In genomic region chr2:101652921-101653597, GRCm38 (mm10) we compare ENCODE assay signal across 7 mouse cellular contexts. TPM values are rescaled to one million over a fixed set of nuclear protein-coding genes. Genes with fewer than 3 reads are reported as not detected.
DNase-seq lines count a peak whose midpoint lies in the region; ATAC-seq and TF ChIP-seq lines count a peak whose summit lies in the region.

No protein-coding gene starts in this region.

- no peak for TF ChIP-seq POLR2A in spleen, adult 2 months (IDR thresholded peaks at IDR 0.05; ENCODE audit: low read depth, low read length)

- H3K36me3 ChIP-seq in intestine, embryonic 16.5 days (ENCODE audit: control insufficient read depth, insufficient read depth, low read length), result no peaks in the 10 kb centered on the region
- no peaks in the 10 kb centered on the region for H3K36me3 ChIP-seq in spleen, adult 2 months (ENCODE audit: control insufficient read depth, insufficient read depth, low read length)

- peak; percentile 93 to 97 for DNase-seq in cerebellum, postnatal 10 days
- DNase-seq in gastrocnemius, postnatal 10 days, result peak; percentile 85
- DNase-seq in left cerebral cortex, postnatal 25 days (ENCODE audit: low spot score in 2 of 2), result peak; percentile 79
- peak; percentile 78 for DNase-seq in mesoderm, embryonic 11.5 days (ENCODE audit: low read depth, low spot score)
- DNase-seq in spleen, adult 2 months (ENCODE audit: low read depth in 1 of 2, low spot score in 2 of 2), result peak; percentile 28 to 65

- no peaks in the 10 kb centered on the region for H3K27me3 ChIP-seq in intestine, embryonic 16.5 days (replicated peaks; ENCODE audit: control insufficient read depth, insufficient read depth, low read length)
- no peaks in the 10 kb centered on the region for H3K27me3 ChIP-seq in spleen, adult 2 months (ENCODE audit: control insufficient read depth, insufficient read depth, low read length)

- H3K4me1 ChIP-seq in intestine, embryonic 16.5 days (ENCODE audit: control insufficient read depth, insufficient read depth, low read length), result no peaks in the 10 kb centered on the region; the same call in 1 of the 2 replicates
- H3K4me1 ChIP-seq in spleen, adult 2 months (ENCODE audit: control insufficient read depth, insufficient read depth, insufficient read length), result peaks cover 1% of the 10 kb centered on the region; the same call in 1 of the 2 replicates

- peak; percentile 46 for ATAC-seq in activated CD4-positive, CD25-positive, alpha-beta regulatory T cell, adult 4 months
- ATAC-seq in intestine, embryonic 16.5 days, result peak; percentile 73

- 18% methylated on average over 14 of the region's 14 CpGs for WGBS in intestine, embryonic 16.5 days
- 16% methylated on average over 14 of the region's 14 CpGs for WGBS in spleen, adult 2 months

- TF ChIP-seq CTCF in spleen, adult 2 months (IDR thresholded peaks at IDR 0.05; ENCODE audit: extremely low read depth, insufficient read depth, insufficient read length, insufficient replicate concordance), result peak; percentile 38; the same call in 1 of the 2 replicates

- H3K4me2 ChIP-seq in intestine, embryonic 16.5 days (ENCODE audit: low read depth, low read length), result peak overlapping the region; percentile 53

- intact Hi-C loops in left cerebral cortex, postnatal 25 days (cut with DNase I), result loop anchor here (1.0 to 2.0 kb wide), 2 partner anchors 54 to 181 kb away; no protein-coding TSS in a partner anchor

- H3K9me3 ChIP-seq in intestine, embryonic 16.5 days (ENCODE audit: control insufficient read depth, low read length), result no peaks in the 10 kb centered on the region

- no peak overlapping the region for H3K27ac ChIP-seq in intestine, embryonic 16.5 days (ENCODE audit: low read length)
- no peak overlapping the region for H3K27ac ChIP-seq in spleen, adult 2 months (ENCODE audit: insufficient read depth, low read length)

- H3K4me3 ChIP-seq in intestine, embryonic 16.5 days (ENCODE audit: low read length), result peak overlapping the region; percentile 3; the same call in 1 of the 2 replicates
- H3K4me3 ChIP-seq in spleen, adult 2 months (ENCODE audit: extremely low read depth, insufficient read depth, insufficient read length), result no peak overlapping the region

- H3K9ac ChIP-seq in intestine, embryonic 16.5 days (ENCODE audit: low read depth, low read length), result no peak overlapping the region

RNA-seq across cellular contexts. Expression of gene B230118H07Rik, which starts 3.7 kb away (rescaled TPM):
- polyA plus RNA-seq in activated CD4-positive, CD25-positive, alpha-beta regulatory T cell, adult 4 months (2017; shearing (Covaris generic)), result 1 to 10 TPM; 2.4 to 2.5 TPM
- total RNA-seq in gastrocnemius, postnatal 10 days (2021), result 10 to 100 TPM; 50.4 to 50.8 TPM
- polyA plus RNA-seq in intestine, embryonic 16.5 days (2015; fragmentation: Nextera tagmentation; extraction: Ambion mirVana), result 46.4 and 49.2 TPM in 2 replicates
- total RNA-seq in left cerebral cortex, postnatal 25 days (2021), result 10 to 100 TPM; 24.7 to 28.3 TPM
- 0.54 and 0.62 TPM in 2 replicates for polyA plus RNA-seq in spleen, adult 2 months (2012; rRNA removed)

RNA-seq across cellular contexts. Expression of gene Rag1, which starts 3.8 kb away (rescaled TPM):
- polyA plus RNA-seq in activated CD4-positive, CD25-positive, alpha-beta regulatory T cell, adult 4 months (2017; shearing (Covaris generic)), result not detected
- total RNA-seq in gastrocnemius, postnatal 10 days (2021), result under 1 TPM; 0.16 to 0.61 TPM
- 0.01 and 0.04 TPM in 2 replicates for polyA plus RNA-seq in intestine, embryonic 16.5 days (2015; fragmentation: Nextera tagmentation; extraction: Ambion mirVana)
- total RNA-seq in left cerebral cortex, postnatal 25 days (2021), result under 1 TPM; 0.18 to 0.37 TPM
- polyA plus RNA-seq in spleen, adult 2 months (2012; rRNA removed), result 0.06 and 0.12 TPM in 2 replicates

RNA-seq across cellular contexts. Expression of gene Traf6, which starts 25.2 kb away (rescaled TPM):
- polyA plus RNA-seq in activated CD4-positive, CD25-positive, alpha-beta regulatory T cell, adult 4 months (2017; shearing (Covaris generic)), result 10 to 100 TPM; 14.1 to 14.8 TPM
- total RNA-seq in gastrocnemius, postnatal 10 days (2021), result 10 to 100 TPM; 11.5 to 12.1 TPM
- polyA plus RNA-seq in intestine, embryonic 16.5 days (2015; fragmentation: Nextera tagmentation; extraction: Ambion mirVana), result 7.1 and 7.3 TPM in 2 replicates
- 10 to 100 TPM in 1 of 2 experiments, 1 to 10 TPM in 1; 9.9 to 11.7 TPM for total RNA-seq in left cerebral cortex, postnatal 25 days (2021)
- 8.6 and 9.9 TPM in 2 replicates for polyA plus RNA-seq in spleen, adult 2 months (2012; rRNA removed)

RNA-seq across cellular contexts. Expression of gene Rag2, which starts 28.5 kb away (rescaled TPM):
- not detected for polyA plus RNA-seq in activated CD4-positive, CD25-positive, alpha-beta regulatory T cell, adult 4 months (2017; shearing (Covaris generic))
- total RNA-seq in gastrocnemius, postnatal 10 days (2021), result under 1 TPM in 1 of 2 experiments, not detected in 1; 0.11 TPM
- 0.04 and 0.06 TPM in 2 replicates for polyA plus RNA-seq in intestine, embryonic 16.5 days (2015; fragmentation: Nextera tagmentation; extraction: Ambion mirVana)
- total RNA-seq in left cerebral cortex, postnatal 25 days (2021), result not detected
- polyA plus RNA-seq in spleen, adult 2 months (2012; rRNA removed), result not detected in 2 replicates

Comparison
In these comparisons a context has a peak if more than half of its experiments do, and no peak if none do; other contexts are left out.
1. RNA of gene B230118H07Rik, which starts 3.7 kb away (polyA plus RNA-seq): 46.4 to 49.2 TPM in intestine, embryonic 16.5 days; 2.4 to 2.5 TPM in activated CD4-positive, CD25-positive, alpha-beta regulatory T cell, adult 4 months and 0.54 to 0.62 TPM in spleen, adult 2 months; every median in the first group is over 10 times any median in the second.
2. Peak in every context shown above with its lines, with median percentiles within 50 percentile points of each other: DNase-seq.